Mouse (Mus musculus) hindbrain, embryonic 13.5 days (tissue): ENCODE measurements around the gene Adcy3. TPM values are rescaled to one million over a fixed set of nuclear protein-coding genes. Genes with fewer than 3 reads are reported as not detected.

ENCODE experiments used
- polyA plus RNA-seq: library from polyadenylated mRNA; unstranded; fragments of >200 nt; fragmentation: Nextera tagmentation; extraction: Ambion mirVana; gene quantifications from 2 replicates; pipeline ENCODE4 v1.2.1, GENCODE M21; 2015

Gene Adcy3
- polyA plus RNA-seq, 1 experiment from 2014 or later = 7.0 TPM

Other genes starting within 250 kb of the Adcy3 start
- gene Pomc, start 178.2 kb upstream of the Adcy3 start, polyA plus RNA-seq = 3.6 and 5.3 TPM in 2 replicates
- gene Efr3b, start 94.2 kb upstream of the Adcy3 start, polyA plus RNA-seq = 36.2 and 38.2 TPM in 2 replicates
- 14.7 and 14.8 TPM in 2 replicates for gene Dnajc27, start 50.5 kb upstream of the Adcy3 start, polyA plus RNA-seq
- gene Ptrhd1, start 100.9 kb downstream of the Adcy3 start, polyA plus RNA-seq = 6.1 and 6.5 TPM in 2 replicates
- 9.0 and 10.3 TPM in 2 replicates for gene Cenpo, start 101.2 kb downstream of the Adcy3 start, polyA plus RNA-seq